Mouse (Mus musculus) mouse trophoblast stem cell (cell line): Measurements from ENCODE around the gene Lsm14b.

Experiments
- in situ Hi-C, 2 experiments: fragments of 300-500 bp; cut with MseI, MboI; formaldehyde crosslinking; loops; 2 replicates in 1 of 2; 3 replicates in 1 of 2; pipeline ENCODE4 v1.15.1; 2025

Lsm14b gene

DNA sequence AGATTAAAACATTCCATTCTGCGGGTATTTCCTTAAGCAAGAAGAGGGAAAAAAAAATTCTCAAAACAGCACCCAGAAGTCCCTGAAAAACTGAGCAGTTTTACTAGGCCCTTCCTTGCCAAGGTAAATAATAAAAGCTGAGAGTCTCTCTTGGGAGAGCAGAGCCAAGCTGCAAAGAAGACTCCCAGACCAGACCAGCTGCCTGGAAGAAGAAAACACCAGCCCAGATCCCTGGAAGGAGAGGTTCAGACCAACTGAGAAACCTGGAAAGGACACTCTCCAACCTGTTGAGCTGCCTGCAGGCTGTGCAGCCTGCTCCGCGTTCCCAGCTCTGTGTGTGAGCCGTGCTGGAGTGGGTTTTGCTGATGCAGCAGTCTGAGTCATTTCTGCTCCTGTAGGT, 7.2 kb upstream of the Lsm14b start:
- in situ Hi-C loops = no loop called here

DNA sequence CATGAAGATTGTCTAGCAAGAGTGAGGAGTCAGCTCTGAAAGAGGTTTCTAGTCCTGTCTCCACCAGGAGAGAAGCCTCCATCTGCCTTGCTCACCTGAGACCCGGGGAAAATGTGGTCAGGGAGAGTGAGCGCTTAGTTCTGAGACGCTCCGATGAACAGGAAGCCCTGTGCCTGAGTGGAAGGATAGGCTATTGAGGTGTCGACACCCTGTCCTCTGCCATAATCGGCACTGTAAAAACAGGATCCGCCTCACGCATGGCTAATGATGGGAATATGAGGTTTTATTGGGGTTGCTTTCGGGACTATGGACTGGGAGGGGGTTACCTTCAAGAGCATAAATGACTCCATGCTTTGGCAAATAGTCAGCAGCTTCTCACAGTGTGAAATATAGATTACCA, 6.2 kb upstream of the Lsm14b start:
- in situ Hi-C loops = no loop called here

DNA sequence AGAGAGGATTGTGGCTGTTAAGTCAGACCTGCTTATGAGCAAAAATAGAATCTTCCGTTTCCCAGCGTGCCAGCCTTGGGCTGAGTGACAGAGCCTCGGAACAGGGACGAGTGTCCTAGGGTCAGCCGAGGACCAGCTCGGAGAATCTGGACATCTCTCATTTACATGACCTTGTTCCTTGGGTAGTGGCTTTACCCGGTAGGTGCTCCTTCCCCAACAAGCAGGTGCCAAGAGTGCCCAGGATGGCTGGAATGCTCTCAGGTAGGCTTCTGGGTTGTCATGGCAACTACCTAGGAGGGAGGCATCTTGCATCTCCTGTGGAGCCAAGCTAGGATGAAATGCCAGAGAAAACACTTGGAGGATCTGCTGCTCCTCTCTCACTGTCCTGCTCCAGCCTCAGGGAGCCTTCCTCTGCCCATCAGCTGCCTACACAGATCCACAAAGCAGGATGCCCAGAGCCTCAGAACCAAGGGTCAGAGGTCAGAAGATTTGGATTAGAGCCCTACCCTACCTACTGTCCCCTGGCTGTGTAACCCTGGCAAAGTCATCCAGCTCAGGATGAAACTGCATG, 4.6 kb upstream of the Lsm14b start:
- in situ Hi-C loops = no loop called here

DNA sequence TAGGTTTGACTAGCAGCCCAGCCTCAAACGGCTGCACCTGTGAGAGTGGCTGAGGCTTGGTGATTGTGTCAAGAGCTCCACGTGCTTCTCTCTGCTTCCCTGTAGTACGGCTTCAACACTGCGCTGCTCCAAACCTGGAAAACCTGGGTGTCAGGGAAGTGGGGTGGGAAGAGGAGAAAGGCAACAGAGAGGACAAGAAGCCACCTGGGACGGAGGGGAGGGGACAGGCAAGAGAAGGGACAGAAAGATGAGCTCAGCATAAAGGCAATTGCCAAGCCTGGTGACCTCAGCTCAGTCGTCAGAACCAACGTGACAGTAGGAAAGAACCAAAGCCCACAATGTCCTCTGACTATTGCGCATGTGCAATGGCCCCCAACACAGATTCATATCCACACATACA, 3.9 kb upstream of the Lsm14b start:
- in situ Hi-C loops = no loop called here

DNA sequence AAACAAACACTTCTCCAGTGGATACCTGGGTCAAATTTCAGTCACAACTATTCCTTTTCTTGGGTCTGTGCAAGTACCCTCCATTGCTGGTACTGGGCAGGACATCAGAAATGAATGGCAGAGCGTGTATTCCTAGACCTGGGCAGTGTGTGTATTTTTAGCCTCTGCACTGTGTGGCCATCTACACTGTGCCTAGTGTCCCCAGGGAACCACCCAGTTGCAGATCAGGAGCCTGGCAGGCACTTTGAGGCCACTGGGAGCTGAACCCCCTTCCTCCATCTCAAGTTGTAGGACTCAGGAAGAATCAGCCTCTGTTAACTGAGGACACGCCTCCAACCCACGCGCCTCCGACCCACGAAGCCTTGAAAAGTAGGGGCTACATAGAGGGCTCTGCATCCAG, 2.0 kb upstream of the Lsm14b start:
- in situ Hi-C loops = no loop called here

DNA sequence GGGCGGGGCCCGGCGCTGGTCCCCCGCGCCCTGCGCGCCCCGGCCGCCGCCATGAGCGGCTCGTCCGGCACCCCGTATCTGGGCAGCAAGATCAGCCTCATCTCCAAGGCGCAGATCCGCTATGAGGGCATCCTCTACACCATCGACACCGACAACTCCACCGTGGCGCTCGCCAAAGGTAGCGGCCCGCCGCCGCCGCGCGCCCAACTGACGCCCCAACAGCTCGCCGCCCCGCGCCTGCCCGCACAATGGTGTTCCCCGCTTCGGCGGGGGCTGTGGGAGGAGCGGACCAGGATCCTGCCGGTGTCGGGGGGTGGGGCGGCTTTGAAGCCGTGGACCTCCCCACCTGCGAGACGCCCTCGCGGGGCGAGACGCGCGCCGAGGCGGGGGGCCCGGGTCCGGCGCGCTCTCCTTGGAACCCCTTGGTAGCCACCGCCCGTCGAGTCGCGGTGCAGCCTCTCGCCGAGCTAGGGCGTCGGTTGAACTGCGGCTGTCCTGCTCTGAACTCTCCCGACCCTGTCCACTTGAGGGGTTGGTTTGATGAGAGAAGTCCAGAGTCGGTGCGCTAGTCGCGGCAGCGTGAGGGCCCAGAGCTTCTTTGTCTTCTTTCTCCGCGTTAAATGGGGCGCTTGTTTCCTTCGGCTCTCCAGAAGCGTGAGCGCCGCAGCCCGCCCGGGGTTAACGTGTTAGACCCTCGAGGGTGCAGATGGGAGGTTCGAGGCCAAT, 511 bp downstream of the Lsm14b start:
- in situ Hi-C loops = no loop called here

DNA sequence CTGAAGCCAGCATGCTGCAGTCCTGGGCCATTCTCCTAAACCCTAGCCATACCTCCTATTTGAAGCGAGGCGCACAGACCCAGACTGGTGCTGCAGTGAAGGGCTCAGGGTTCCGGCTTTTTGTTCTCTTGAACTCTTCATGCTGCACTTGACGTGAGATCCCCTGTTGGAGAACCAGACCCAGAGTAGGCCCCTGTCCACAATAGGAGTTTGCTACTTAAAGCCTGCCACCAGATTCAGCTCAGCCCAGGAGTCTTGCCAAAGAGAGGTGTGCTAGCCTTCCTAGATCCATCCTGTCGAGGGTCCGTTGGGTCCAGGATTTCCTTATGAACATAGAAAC, 1.0 kb downstream of the Lsm14b start:
- in situ Hi-C loops = no loop called here

DNA sequence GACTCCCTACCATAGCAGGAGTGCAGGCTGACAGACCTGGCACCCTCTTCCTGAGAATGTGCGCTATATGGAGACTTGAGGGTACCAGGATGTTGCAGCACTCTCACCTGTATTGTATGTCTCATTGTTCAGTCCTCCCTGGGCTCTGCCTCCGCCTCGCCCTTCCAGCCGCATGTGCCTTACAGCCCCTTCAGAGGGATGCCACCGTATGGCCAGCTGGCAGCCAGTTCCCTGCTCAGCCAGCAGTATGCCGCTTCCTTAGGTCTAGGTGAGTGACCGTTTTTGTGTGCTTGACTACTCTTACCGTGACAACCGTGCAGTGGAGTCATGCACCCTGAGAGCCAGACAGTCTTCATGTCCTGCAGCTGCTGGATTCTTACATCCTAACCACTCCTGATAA, 3.0 kb downstream of the Lsm14b start:
- in situ Hi-C loops = no loop called here

DNA sequence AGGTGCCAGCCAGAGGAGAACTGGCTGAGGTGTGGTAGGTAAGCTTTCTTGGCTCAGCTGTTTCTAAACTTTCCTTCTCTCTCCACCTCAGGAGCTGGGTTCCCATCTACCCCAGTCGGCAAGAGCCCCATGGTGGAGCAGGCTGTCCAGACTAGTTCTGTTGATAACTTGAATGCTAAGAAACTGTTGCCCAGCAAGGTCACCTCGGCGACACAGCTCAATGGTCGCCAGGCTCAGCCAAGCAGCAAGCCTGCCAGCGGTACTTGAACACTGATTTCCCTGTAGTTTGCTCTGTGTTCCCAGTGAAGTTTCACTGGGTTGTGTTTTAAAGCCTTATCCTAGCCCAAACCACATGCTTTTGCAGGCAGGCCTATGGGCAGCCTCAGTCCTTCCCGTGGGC, 6.5 kb downstream of the Lsm14b start:
- in situ Hi-C loops = no loop called here

DNA sequence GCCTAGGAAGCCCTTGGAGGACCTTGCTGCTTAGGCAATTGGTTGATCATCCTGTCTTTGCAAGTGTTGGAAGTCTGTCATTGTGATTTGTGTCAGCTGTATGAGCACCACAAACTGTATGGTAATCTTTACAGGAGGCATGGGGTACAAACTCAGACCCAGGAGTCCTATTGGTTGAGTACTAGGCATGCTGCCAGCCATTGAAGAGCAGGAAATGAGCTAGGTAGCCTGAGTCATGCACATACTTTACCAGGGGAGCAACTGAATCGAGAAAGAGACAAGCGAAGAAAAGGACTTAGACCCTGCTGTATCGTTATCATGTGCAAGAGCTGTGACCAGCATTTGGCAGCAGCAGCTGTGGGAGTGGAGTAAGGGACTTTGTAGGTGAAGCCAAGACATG, 8.1 kb downstream of the Lsm14b start:
- in situ Hi-C loops = no loop called here

DNA sequence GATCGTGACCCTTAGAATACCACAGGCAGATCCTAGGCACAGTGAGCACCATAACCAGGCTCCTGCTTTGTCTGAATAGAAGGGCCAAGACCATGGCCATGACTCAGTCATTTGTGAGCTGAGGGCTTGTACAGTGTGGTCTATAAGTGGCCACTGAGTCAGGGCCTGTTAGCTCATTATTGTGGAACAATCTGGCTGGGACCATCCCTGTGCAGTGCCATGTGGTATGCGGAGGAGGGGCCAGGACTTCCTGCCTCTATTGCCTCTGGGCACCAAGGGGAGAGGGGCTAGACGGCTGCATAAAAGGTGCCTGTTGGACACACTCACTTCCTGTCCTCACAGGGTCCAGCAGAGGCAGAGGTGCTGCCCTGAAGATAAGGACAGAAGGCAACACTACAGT, 9.2 kb downstream of the Lsm14b start:
- in situ Hi-C loops = no loop called here

DNA sequence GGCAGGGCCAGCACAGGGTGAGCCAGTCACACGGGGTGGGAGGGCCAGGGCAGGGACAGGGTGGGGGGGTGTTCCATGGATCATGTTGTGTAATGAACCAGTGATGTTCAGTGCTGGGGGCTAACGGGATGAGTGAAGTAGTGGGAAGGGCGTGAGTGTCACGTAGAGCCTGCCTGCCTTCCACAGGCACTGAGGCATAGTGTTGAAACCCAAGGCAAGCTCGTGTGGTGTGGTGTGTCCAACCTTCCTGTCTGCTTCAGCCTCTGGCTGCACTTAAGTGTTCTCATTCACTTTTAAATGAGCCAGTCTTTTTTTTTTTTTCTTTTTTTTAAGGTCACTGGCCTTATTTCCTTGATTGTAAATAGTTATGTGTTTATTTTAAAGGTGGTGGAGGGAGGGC, 10.0 kb downstream of the Lsm14b start:
- in situ Hi-C loops = no loop called here

DNA sequence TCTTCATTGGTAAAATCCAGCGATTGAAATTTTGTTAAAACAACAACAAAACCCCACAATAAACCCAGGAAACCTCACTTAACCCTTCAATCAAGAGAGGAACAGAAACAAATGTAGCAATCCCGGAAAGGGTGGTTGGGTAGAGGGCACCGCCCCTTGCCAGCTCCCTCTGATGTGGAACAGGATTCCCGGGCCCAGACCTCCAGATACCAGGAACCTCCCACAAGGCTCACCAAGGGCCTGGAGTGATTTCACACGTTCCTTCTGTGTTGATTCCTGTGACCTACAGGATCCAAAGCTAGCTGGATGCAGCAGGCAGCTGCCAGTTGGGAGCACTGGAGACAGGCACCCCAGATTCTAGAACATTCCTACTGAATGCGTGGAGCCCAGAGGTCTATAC, 15.6 kb downstream of the Lsm14b start:
- in situ Hi-C loops = loop anchor here in 1 of 2 experiments (5.0 kb wide), 1 partner anchor 123 kb away; no protein-coding TSS in a partner anchor

DNA sequence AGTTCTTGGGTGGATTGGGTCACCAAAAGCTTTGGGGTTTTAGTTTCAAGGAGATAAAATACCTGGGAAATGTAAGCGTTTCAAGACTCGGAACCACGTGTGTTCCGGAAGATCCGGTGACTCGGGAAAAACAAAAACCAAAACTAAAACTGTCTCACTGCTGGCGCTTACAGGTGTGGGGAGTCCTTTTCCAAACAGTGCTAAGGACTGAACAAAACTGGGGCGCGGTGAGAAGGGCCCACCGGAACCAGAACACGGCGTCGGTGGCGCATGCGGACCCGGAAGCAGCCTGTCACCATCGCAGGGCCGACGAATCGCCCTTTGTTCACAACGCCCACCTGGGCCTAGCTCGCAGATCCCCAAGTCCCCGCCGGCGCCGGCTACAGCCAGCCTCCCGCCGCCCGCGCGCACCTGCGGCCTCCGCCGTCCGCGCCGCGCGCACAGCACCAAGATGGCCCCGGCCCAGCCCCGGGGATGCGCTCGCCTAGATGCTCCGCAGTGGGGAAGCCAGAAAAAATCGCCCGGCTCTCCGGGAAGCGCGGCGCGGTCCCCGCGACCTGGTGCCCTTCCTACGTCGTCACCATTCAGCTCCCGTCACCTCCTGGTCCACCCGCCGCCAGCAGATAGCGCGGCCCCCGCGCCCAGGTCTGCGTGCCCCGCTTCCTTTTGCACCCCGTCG, 16.9 kb downstream of the Lsm14b start:
- in situ Hi-C loops = loop anchor here in 1 of 2 experiments (5.0 kb wide), 1 partner anchor 124 kb away; no protein-coding TSS in a partner anchor

DNA sequence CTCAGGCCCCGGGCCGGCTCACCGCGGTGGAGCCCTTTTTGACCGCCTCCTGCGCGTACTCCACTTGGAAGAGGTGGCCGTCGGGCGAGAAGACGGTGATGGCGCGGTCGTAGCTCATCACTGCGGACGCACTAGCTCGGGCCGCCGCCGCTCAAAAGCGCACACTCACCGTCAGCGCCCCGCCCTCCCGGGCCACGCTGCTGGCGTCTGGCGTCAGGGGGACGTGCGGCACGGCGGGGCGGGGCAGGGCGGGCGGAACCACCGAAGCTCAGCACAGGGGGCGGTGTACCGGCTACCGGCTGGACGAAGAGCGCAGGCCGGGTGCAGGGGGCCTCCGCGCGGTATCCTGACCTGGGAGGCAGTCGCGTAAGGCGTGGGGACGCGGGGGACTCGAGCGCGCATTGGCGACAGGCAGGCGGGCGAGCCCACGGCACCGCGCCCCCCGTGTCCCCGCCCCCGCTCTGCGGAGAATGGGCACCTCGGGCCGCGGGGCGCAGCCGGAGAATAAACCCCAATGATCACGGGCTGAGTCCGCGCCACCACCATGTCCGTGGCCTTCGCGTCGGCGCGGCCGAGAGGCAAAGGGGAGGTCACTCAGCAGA, 17.6 kb downstream of the Lsm14b start, which contains the start of the genes Psma7 and Ss18l1:
TSS of gene Psma7 (minus strand) at position 178 of the 602 bp plus-strand sequence.
TSS of gene Ss18l1 (plus strand) at position 254 of the 602 bp plus-strand sequence.
- in situ Hi-C loops = loop anchor here in 1 of 2 experiments (5.0 kb wide), 1 partner anchor 125 kb away; no protein-coding TSS in a partner anchor

DNA sequence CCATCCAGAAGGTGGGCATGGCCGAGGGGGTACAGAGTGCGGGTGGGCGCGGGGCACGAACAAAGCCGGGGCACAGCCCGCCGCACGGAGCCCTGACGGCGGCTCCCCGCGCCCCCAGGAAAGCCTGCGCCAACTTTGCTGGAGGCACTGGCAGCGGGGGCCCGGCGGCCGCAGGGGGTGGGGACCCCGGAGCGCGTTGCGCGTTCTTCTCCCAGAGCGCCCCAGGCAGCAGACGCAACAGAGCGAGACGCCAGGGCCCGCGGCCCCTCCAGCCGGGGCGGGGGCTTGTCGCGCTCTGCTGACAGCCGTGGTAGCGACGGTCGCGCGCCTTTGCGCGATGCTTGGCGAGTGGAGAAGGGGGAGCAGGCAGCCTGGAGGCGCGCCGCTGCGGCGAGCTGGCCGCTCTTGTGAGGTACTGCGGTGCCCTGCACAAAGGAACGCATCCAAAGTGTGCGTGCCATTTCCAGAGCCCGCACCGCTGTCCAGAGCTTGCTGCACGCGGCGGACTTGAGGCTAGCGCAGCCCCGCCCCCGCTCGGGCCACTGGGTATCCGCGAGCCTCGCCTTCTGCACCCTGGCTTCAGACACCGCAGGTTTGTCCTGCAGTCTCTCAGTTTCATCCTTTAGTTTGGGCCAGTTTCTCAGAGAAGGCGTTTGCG, 18.2 kb downstream of the Lsm14b start:
- in situ Hi-C loops = loop anchor here in 1 of 2 experiments (5.0 kb wide), 1 partner anchor 126 kb away; no protein-coding TSS in a partner anchor

DNA sequence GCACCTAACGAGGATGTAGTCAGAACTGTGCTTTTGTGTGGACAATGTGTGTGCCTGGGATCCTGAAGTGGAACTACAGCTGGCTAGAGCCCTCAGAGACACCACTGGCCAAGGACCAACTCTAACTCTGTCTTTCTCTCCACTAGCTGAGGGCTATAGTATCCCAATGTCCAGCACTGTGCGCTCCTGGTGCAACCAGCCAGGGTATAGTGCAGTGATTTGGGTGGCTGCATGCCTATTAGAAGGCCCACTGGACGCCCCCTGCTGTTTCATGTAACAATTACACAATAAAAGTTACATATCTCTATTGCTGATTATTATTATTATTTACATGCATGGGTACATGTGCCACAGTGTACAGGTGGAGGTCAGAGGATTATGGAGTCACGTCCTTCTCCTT, 20.5 kb downstream of the Lsm14b start:
- in situ Hi-C loops = no loop called here

DNA sequence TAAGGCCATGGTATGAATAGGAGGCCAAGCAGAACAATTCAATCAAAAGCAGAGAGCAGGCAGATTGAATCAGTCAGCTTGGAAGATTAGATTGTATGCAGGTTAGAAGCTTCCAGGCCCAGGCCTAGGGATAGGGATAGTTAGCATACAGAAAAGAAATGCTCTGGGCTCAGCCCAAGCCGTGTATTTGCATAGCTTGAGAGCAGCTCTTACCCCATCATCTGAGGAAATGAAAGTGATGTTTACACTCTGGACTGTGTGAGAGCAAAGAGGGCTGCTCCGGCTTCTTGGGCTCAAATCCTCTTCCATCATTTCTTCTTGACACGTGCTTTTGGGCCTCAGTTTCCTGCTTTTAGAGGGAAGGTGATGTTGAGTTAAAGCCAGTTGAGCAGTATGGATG, 22.8 kb downstream of the Lsm14b start:
- in situ Hi-C loops = no loop called here

DNA sequence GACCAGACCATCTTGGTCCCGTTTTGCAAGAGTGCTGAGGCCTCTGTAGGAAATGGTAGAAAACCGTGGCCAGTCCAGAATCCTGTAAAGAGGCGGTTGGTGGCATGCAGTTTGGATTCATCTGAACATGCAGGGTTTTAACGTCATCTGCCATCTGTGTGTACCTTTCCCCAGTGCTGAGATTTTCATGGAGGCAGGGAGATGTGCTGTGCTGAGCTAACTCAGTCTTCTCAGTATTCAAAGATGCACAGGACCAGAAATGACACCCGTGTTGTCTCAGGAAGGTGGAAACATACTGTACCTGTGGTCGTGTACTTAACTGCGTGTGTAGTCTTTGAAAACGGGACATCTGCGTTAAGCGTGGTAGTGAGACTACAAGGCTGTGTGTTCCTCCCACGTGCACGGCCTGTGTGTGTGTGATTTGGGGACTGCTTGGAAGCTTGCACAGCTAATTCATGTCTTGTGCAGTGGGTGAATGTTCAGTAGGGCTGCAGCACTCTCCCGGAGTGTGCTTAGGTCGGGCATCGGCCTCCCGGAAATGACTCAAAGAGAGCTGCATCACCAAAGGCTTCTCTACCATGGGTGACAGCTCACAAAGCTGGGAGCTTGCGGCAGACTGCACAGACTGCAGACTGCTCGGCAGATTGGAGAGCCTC, 23.3 kb downstream of the Lsm14b start:
- in situ Hi-C loops = no loop called here

DNA sequence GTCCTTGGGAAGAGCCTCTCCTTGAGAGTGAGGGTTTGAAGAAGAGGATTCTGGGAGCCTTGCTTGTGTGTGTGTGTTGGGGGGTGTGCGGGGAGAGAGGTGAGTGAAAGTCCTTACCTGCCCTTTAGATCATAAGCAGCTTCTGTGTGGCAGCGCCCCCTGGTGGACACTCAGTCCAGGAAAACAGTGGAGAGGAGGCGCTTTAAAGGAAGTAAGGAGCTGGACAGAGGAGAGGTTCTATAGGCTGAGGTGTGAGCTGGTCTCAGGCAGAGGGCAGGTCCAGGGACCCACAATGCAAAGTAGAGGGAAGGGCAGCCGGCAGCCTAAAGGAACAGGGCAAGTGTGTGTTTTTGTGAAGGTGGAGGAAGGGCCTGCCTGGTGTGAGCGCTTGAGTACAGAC, 26.2 kb downstream of the Lsm14b start:
- in situ Hi-C loops = loop anchor here in 1 of 2 experiments (5.0 kb wide), 1 partner anchor 129 kb away; no protein-coding TSS in a partner anchor
